Mouse (Mus musculus) liver, postnatal 0 days (tissue): Measurements from ENCODE around the gene Kcnq2.

ENCODE experiments used
- CTCF ChIP-seq: sonication (generic); IDR thresholded peaks from 2 replicates; pipeline ENCODE4 v1.5.1; 2016; ENCODE audit warnings: antibody characterized with exemption, low read depth
- EP300 ChIP-seq: IDR thresholded peaks from 2 replicates; pipeline ENCODE4 v1.6.1; 2016; ENCODE audit warnings: antibody characterized with exemption, low read depth, mild to moderate bottlenecking

GRCm38 (mm10) chr2:181048986-181049385 is 86.1 kb downstream of the Kcnq2 start:
- TF ChIP-seq CTCF (no peak), EP300 (no peak)
